Mouse (Mus musculus): ENCODE data around the gene Map3k6.
A peak's percentile ranks its signal among the peaks of the same experiment; 100 is the strongest.

Map3k6 gene

GRCm38 (mm10) chr4:133213661-133214060, 27.0 kb upstream of the Map3k6 start:
- no peak for DNase-seq (ENCODE audit: low spot score in 2 of 2)

- peak; percentile 58 to 81 for DNase-seq (ENCODE audit: low spot score in 2 of 2)
These were observed 23.0 kb upstream of the Map3k6 start for GRCm38 (mm10) chr4:133217641-133218040.

GRCm38 (mm10) chr4:133218745-133219144, 21.9 kb upstream of the Map3k6 start:
- DNase-seq (ENCODE audit: low spot score in 2 of 2), result no peak

GRCm38 (mm10) chr4:133220656-133221055, 20.0 kb upstream of the Map3k6 start:
- DNase-seq (ENCODE audit: low spot score in 2 of 2), result no peak

- no peak for DNase-seq (ENCODE audit: low spot score in 2 of 2)
These were observed 18.9 kb upstream of the Map3k6 start for GRCm38 (mm10) chr4:133221701-133222100.

- DNase-seq (ENCODE audit: low spot score in 2 of 2), result no peak
These were observed 16.7 kb upstream of the Map3k6 start for GRCm38 (mm10) chr4:133223875-133224274.

GRCm38 (mm10) chr4:133226073-133226472, 14.5 kb upstream of the Map3k6 start:
- DNase-seq (ENCODE audit: low spot score in 2 of 2), result no peak

- DNase-seq (ENCODE audit: low spot score in 2 of 2), result no peak
These were observed 13.0 kb upstream of the Map3k6 start for GRCm38 (mm10) chr4:133227636-133228035.

GRCm38 (mm10) chr4:133229582-133229981, 11.0 kb upstream of the Map3k6 start:
- no peak for DNase-seq (ENCODE audit: low spot score in 2 of 2)

GRCm38 (mm10) chr4:133233285-133233976, 7.2 kb upstream of the Map3k6 start:
- DNase-seq (ENCODE audit: low spot score in 2 of 2), result peak; percentile 44 to 74

- DNase-seq (ENCODE audit: low spot score in 2 of 2), result no peak
These were observed 5.8 kb upstream of the Map3k6 start for GRCm38 (mm10) chr4:133234771-133235170.

- DNase-seq (ENCODE audit: low spot score in 2 of 2), result no peak
These were observed 5.2 kb upstream of the Map3k6 start for GRCm38 (mm10) chr4:133235415-133235814.

GRCm38 (mm10) chr4:133237911-133238310, 2.7 kb upstream of the Map3k6 start:
- peak; percentile 54 to 64 for DNase-seq (ENCODE audit: low spot score in 2 of 2)

- peak; percentile 86 to 90 for DNase-seq (ENCODE audit: low spot score in 2 of 2)
These were observed 603 bp downstream of the Map3k6 start for GRCm38 (mm10) chr4:133240934-133241908.

- no peak for DNase-seq (ENCODE audit: low spot score in 2 of 2)
These were observed 1.3 kb downstream of the Map3k6 start for GRCm38 (mm10) chr4:133241910-133242309.

GRCm38 (mm10) chr4:133242710-133243109, 2.1 kb downstream of the Map3k6 start:
- peak in 1 of 2 experiments; percentile 2 for DNase-seq (ENCODE audit: low spot score in 2 of 2)

GRCm38 (mm10) chr4:133243538-133243937, 2.9 kb downstream of the Map3k6 start:
- no peak for DNase-seq (ENCODE audit: low spot score in 2 of 2)

- no peak for DNase-seq (ENCODE audit: low spot score in 2 of 2)
These were observed 3.7 kb downstream of the Map3k6 start for GRCm38 (mm10) chr4:133244289-133244688.

- DNase-seq (ENCODE audit: low spot score in 2 of 2), result peak in 1 of 2 experiments; percentile 3
These were observed 6.5 kb downstream of the Map3k6 start for GRCm38 (mm10) chr4:133247072-133247471.

- no peak for DNase-seq (ENCODE audit: low spot score in 2 of 2)
These were observed 7.3 kb downstream of the Map3k6 start for GRCm38 (mm10) chr4:133247806-133248449.

- DNase-seq (ENCODE audit: low spot score in 2 of 2), result peak; percentile 77 to 95
These were observed 10.0 kb downstream of the Map3k6 start for GRCm38 (mm10) chr4:133250609-133251008.

- DNase-seq (ENCODE audit: low spot score in 2 of 2), result no peak
These were observed 10.6 kb downstream of the Map3k6 start for GRCm38 (mm10) chr4:133251214-133251613.

All from thymus, postnatal 10 days (tissue).